Mouse (Mus musculus): ENCODE results near the gene Tmem132d.

DNA sequence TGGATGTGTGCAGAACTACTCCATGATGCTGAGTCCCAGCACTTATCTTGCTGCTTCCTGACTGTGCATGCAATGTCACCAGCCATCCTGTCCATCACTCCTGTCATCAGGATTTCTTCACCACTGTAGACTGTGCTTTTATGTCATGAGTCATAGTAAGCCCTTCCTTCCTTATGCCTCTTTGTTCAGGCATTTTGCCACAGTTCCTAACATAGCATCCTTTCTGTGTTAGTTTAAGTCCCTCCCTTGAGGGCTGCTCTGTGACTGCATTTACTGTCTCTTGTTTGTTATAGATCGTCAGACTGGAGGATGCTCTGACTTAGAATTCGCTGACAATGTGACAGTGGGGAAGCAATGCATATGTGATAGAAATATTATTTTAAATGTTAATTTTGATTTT, 573.2 kb downstream of the Tmem132d start:
- TF ChIP-seq CTCF (IDR thresholded peaks at IDR 0.05; ENCODE audit: control insufficient read depth, insufficient read depth, insufficient read length), result no peak
- TF ChIP-seq MYOD1 (IDR thresholded peaks at IDR 0.05; ENCODE audit: control insufficient read depth, insufficient read length, low read depth), result no peak
